Mouse (Mus musculus) heart, embryonic 14.5 days (tissue): ENCODE results near the gene Ints2. TPM values are rescaled to one million over a fixed set of nuclear protein-coding genes. Genes with fewer than 3 reads are reported as not detected.
"Not testable (repeated sequence)": the region's sequence is repeated elsewhere in the genome, so short reads cannot be mapped to it uniquely, and the experiment has no call there.

Experiments used
- ATAC-seq: fragments of 200-750 bp; cut with Nextera tagmentation; 2 replicates; pipeline ENCODE4 v1.8.0; 2017; ENCODE audit warnings: low read depth, moderate TSS enrichment; ENCODE audit not compliant: insufficient number of reproducible peaks, insufficient read depth, low FRiP score
- H3K27ac ChIP-seq, 2 experiments: fragments of 200-500 bp in 1 of 2; fragments of 300-500 bp in 1 of 2; sonication (generic) in 1 of 2; replicated peaks in 1 of 2; 2 replicates each; pipeline ENCODE4 v1.5.1; 2012 to 2014; ENCODE audit warnings: low read depth in 2 of 2, low read length in 2 of 2, control low read depth in 1 of 2, mild to moderate bottlenecking in 1 of 2, mixed read lengths in 1 of 2; ENCODE audit not compliant: control insufficient read depth in 1 of 2, insufficient read depth in 1 of 2
- H3K27me3 ChIP-seq: fragments of 300-500 bp; sonication (generic); 2 replicates; pipeline ENCODE4 v1.6.1; 2014; ENCODE audit warnings: mild to moderate bottlenecking, low read length, control low read depth; ENCODE audit not compliant: control insufficient read depth, insufficient read depth
- H3K36me3 ChIP-seq: fragments of 300-500 bp; sonication (generic); 2 replicates; pipeline ENCODE4 v1.6.1; 2014; ENCODE audit warnings: mild to moderate bottlenecking, control low read depth, low read length, mixed read lengths; ENCODE audit not compliant: control insufficient read depth, insufficient read depth
- H3K4me1 ChIP-seq, 2 experiments: fragments of 200-500 bp in 1 of 2; fragments of 300-500 bp in 1 of 2; sonication (generic) in 1 of 2; 2 replicates each; pipeline ENCODE4 v1.6.1; 2012 to 2014; ENCODE audit warnings: low read length in 2 of 2, control low read depth in 1 of 2, mixed read lengths in 1 of 2; ENCODE audit not compliant: control insufficient read depth in 2 of 2, insufficient read depth in 2 of 2
- H3K4me2 ChIP-seq: fragments of 300-500 bp; sonication (generic); 2 replicates; pipeline ENCODE4 v1.6.1; 2014; ENCODE audit warnings: mild to moderate bottlenecking, low read length
- H3K4me3 ChIP-seq, 2 experiments: fragments of 200-500 bp in 1 of 2; fragments of 300-500 bp in 1 of 2; sonication (generic) in 1 of 2; 2 replicates each; pipeline ENCODE4 v1.5.1; 2012 to 2014; ENCODE audit warnings: low read length in 2 of 2, mild to moderate bottlenecking in 2 of 2, control low read depth in 1 of 2, low read depth in 1 of 2, moderate library complexity in 1 of 2; ENCODE audit not compliant: control insufficient read depth in 1 of 2, insufficient read depth in 1 of 2
- H3K9ac ChIP-seq: fragments of 300-500 bp; sonication (generic); 2 replicates; pipeline ENCODE4 v1.6.1; 2014; ENCODE audit warnings: mild to moderate bottlenecking, low read length
- H3K9me3 ChIP-seq: fragments of 300-500 bp; sonication (generic); 2 replicates; pipeline ENCODE4 v1.6.1; 2016; ENCODE audit warnings: low read length, control low read depth; ENCODE audit not compliant: control insufficient read depth
- whole genome bisulfite sequencing: fragments of 180-500 bp; shearing (Covaris S2); extraction: QIAGEN DNeasy Blood & Tissue Kit; methylation state at CpG from one replicate; pipeline ENCODE4 v1.1.7; 2014; 5-methylcytosine and 5-hydroxymethylcytosine counted together
- polyA plus RNA-seq: library from polyadenylated mRNA; unstranded; fragments of >200 nt; fragmentation: Nextera tagmentation; extraction: Ambion mirVana; gene quantifications from 2 replicates; pipeline ENCODE4 v1.2.1, GENCODE M21; 2014

Gene Ints2
- 12.3 and 13.6 TPM in 2 replicates for polyA plus RNA-seq

GRCm38 (mm10) chr11:86257460-86258076 is at the start of gene Ints2:
TSS of gene Ints2 (minus strand) at chr11:86257575.
- WGBS: 6% methylated on average over 32 of the region's 32 CpGs
- peaks cover 13% of the 10 kb centered on the region; the same call in 1 of the 2 replicates for H3K36me3 ChIP-seq
- peak within 1 kb of the TSS; percentile 81 to 83 for H3K27ac ChIP-seq
- no peaks in the 10 kb centered on the region for H3K9me3 ChIP-seq
- peak within 1 kb of the TSS; percentile 73 to 93 for H3K4me3 ChIP-seq
- peak; percentile 79 for ATAC-seq
- H3K27me3 ChIP-seq: no peaks in the 10 kb centered on the region
- H3K9ac ChIP-seq: peak within 1 kb of the TSS; percentile 92
- H3K4me2 ChIP-seq: peak within 1 kb of the TSS; percentile 61
- peaks cover 3 to 8% of the 10 kb centered on the region in 2 experiments; a peak in 3 of 4 replicates for H3K4me1 ChIP-seq

- not testable (repeated sequence) for H3K9ac ChIP-seq, ATAC-seq, H3K27ac ChIP-seq, H3K4me3 ChIP-seq, H3K4me1 ChIP-seq, H3K4me2 ChIP-seq, H3K27me3 ChIP-seq, H3K9me3 ChIP-seq
- 97% methylated on average over 10 of the region's 10 CpGs for WGBS
- H3K36me3 ChIP-seq: peaks cover 58% of the 10 kb centered on the region
Measured at GRCm38 (mm10) chr11:86292201-86292600, 34.8 kb upstream of the Ints2 start.

- H3K4me3 ChIP-seq: no peak overlapping the region
- H3K9ac ChIP-seq: no peak overlapping the region
- no peak overlapping the region for H3K4me2 ChIP-seq
- ATAC-seq: no peak
- H3K27me3 ChIP-seq: no peaks in the 10 kb centered on the region
- no peak overlapping the region for H3K27ac ChIP-seq
- 93% methylated on average over 6 of the region's 6 CpGs for WGBS
- peaks cover 56% of the 10 kb centered on the region for H3K36me3 ChIP-seq
- no peaks in the 10 kb centered on the region for H3K9me3 ChIP-seq
- peaks cover 0 to 4% of the 10 kb centered on the region in 2 experiments; a peak in 2 of 4 replicates for H3K4me1 ChIP-seq
Measured at GRCm38 (mm10) chr11:86291714-86292113, 34.3 kb upstream of the Ints2 start.

GRCm38 (mm10) chr11:86285729-86286128 is 28.4 kb upstream of the Ints2 start:
- Histone ChIP-seq H3K36me3 (peaks cover 83% of the 10 kb centered on the region), H3K27me3 (no peaks in the 10 kb centered on the region), H3K27ac (peak overlapping the region; percentile 82 to 94), H3K4me2 (peak overlapping the region; percentile 30), H3K4me1 (peaks cover 5 to 15% of the 10 kb centered on the region in 2 experiments), H3K9ac (peak overlapping the region; percentile 41; the same call in 1 of the 2 replicates), H3K4me3 (no peak overlapping the region), H3K9me3 (no peaks in the 10 kb centered on the region)
- peak; percentile 90 for ATAC-seq
- WGBS: 21% methylated on average over 8 of the region's 8 CpGs

GRCm38 (mm10) chr11:86278442-86279102 is 21.2 kb upstream of the Ints2 start:
- Histone ChIP-seq H3K9ac (no peak overlapping the region), H3K27me3 (no peaks in the 10 kb centered on the region), H3K9me3 (no peaks in the 10 kb centered on the region), H3K36me3 (peaks cover 94% of the 10 kb centered on the region), H3K27ac (no peak overlapping the region), H3K4me1 (no peaks in the 10 kb centered on the region), H3K4me2 (no peak overlapping the region), H3K4me3 (no peak overlapping the region)
- no peak for ATAC-seq
- WGBS: 95% methylated on average over 6 of the region's 6 CpGs

- 1% methylated on average over 22 of the region's 22 CpGs for WGBS
- Histone ChIP-seq H3K27ac (peak overlapping the region; percentile 81 to 83), H3K27me3 (no peaks in the 10 kb centered on the region), H3K4me2 (peak overlapping the region; percentile 61), H3K9ac (peak overlapping the region; percentile 92), H3K9me3 (no peaks in the 10 kb centered on the region), H3K4me1 (peaks cover 3 to 8% of the 10 kb centered on the region in 2 experiments; a peak in 3 of 4 replicates), H3K36me3 (peaks cover 15% of the 10 kb centered on the region), H3K4me3 (peak overlapping the region; percentile 73 to 93)
- peak; percentile 64; the same call in 1 of the 2 replicates for ATAC-seq
Measured at GRCm38 (mm10) chr11:86257054-86257453, 321 bp downstream of the Ints2 start.

- Histone ChIP-seq H3K4me3 (no peak overlapping the region), H3K27me3 (no peaks in the 10 kb centered on the region), H3K36me3 (peaks cover 36% of the 10 kb centered on the region), H3K4me1 (peaks cover 3 to 8% of the 10 kb centered on the region in 2 experiments; a peak in 3 of 4 replicates), H3K9me3 (no peaks in the 10 kb centered on the region), H3K4me2 (no peak overlapping the region), H3K27ac (no peak overlapping the region), H3K9ac (no peak overlapping the region)
- 62% methylated on average over 1 of the region's 1 CpGs for WGBS
- no peak for ATAC-seq
Measured at GRCm38 (mm10) chr11:86253342-86253741, 4.0 kb downstream of the Ints2 start.
